Mouse (Mus musculus): ENCODE measurements around the gene Edem2. TPM values are rescaled to one million over a fixed set of nuclear protein-coding genes. Genes with fewer than 3 reads are reported as not detected.
"Not testable (repeated sequence)": the region's sequence is repeated elsewhere in the genome, so short reads cannot be mapped to it uniquely, and the experiment has no call there.

Edem2 gene
- total RNA-seq, 2 experiments from 2014 or later, result 12.4 to 13.3 TPM

- no peak for DNase-seq (ENCODE audit: low spot score in 2 of 2)
Observed at GRCm38 (mm10) chr2:155736936-155737335, 7.7 kb upstream of the Edem2 start.

GRCm38 (mm10) chr2:155735766-155736165 is 6.5 kb upstream of the Edem2 start, which contains the start of gene Gm17581:
Gene Gm17581 (minus strand): TSS chr2:155735866.
- DNase-seq (ENCODE audit: low spot score in 2 of 2), result not testable (repeated sequence)

GRCm38 (mm10) chr2:155735080-155735479 is 5.8 kb upstream of the Edem2 start:
- no peak for DNase-seq (ENCODE audit: low spot score in 2 of 2)

GRCm38 (mm10) chr2:155728742-155729141 is 533 bp downstream of the Edem2 start:
- DNase-seq (ENCODE audit: low spot score in 2 of 2), result no peak

- DNase-seq (ENCODE audit: low spot score in 2 of 2), result no peak
Observed at GRCm38 (mm10) chr2:155727764-155728395, 1.4 kb downstream of the Edem2 start.

- DNase-seq (ENCODE audit: low spot score in 2 of 2), result no peak
Observed at GRCm38 (mm10) chr2:155726302-155726701, 3.0 kb downstream of the Edem2 start.

- DNase-seq (ENCODE audit: low spot score in 2 of 2), result no peak
Observed at GRCm38 (mm10) chr2:155724526-155724925, 4.7 kb downstream of the Edem2 start.

GRCm38 (mm10) chr2:155724036-155724435 is 5.2 kb downstream of the Edem2 start:
- DNase-seq (ENCODE audit: low spot score in 2 of 2), result no peak

GRCm38 (mm10) chr2:155720585-155720984 is 8.7 kb downstream of the Edem2 start:
- DNase-seq (ENCODE audit: low spot score in 2 of 2), result no peak

GRCm38 (mm10) chr2:155717082-155717990 is 11.9 kb downstream of the Edem2 start:
- peak in 1 of 2 experiments; percentile 47 for DNase-seq (ENCODE audit: low spot score in 2 of 2)

GRCm38 (mm10) chr2:155710557-155710956 is 18.7 kb downstream of the Edem2 start:
- DNase-seq (ENCODE audit: low spot score in 2 of 2), result no peak

- peak in 1 of 2 experiments; percentile 69 for DNase-seq (ENCODE audit: low spot score in 2 of 2)
Observed at GRCm38 (mm10) chr2:155707251-155707650, 22.0 kb downstream of the Edem2 start.

- no peak for DNase-seq (ENCODE audit: low spot score in 2 of 2)
Observed at GRCm38 (mm10) chr2:155703630-155704029, 25.6 kb downstream of the Edem2 start.

- DNase-seq (ENCODE audit: low spot score in 2 of 2), result no peak
Observed at GRCm38 (mm10) chr2:155701399-155701919, 27.8 kb downstream of the Edem2 start.

- DNase-seq (ENCODE audit: low spot score in 2 of 2), result not testable (repeated sequence)
Observed at GRCm38 (mm10) chr2:155698443-155698842, 30.8 kb downstream of the Edem2 start.

GRCm38 (mm10) chr2:155696851-155697250 is 32.4 kb downstream of the Edem2 start:
- DNase-seq (ENCODE audit: low spot score in 2 of 2), result no peak

- DNase-seq (ENCODE audit: low spot score in 2 of 2), result peak; percentile 86 to 92
Observed at GRCm38 (mm10) chr2:155696091-155696558, 33.1 kb downstream of the Edem2 start.

GRCm38 (mm10) chr2:155695316-155695715 is 34.0 kb downstream of the Edem2 start:
- DNase-seq (ENCODE audit: low spot score in 2 of 2), result no peak

- no peak for DNase-seq (ENCODE audit: low spot score in 2 of 2)
Observed at GRCm38 (mm10) chr2:155694564-155694963, 34.7 kb downstream of the Edem2 start.

- DNase-seq (ENCODE audit: low spot score in 2 of 2), result no peak
Observed at GRCm38 (mm10) chr2:155693136-155693535, 36.1 kb downstream of the Edem2 start.

- DNase-seq (ENCODE audit: low spot score in 2 of 2), result peak; percentile 95 to 96
Observed at GRCm38 (mm10) chr2:155691723-155692493, 37.4 kb downstream of the Edem2 start, which contains the start of gene Trpc4ap. Gene Trpc4ap (minus strand): TSS chr2:155692384.

Data from gastrocnemius, postnatal 4 days (tissue).